8 mouse cellular contexts compared by ENCODE assay signal in the genomic region with DNA sequence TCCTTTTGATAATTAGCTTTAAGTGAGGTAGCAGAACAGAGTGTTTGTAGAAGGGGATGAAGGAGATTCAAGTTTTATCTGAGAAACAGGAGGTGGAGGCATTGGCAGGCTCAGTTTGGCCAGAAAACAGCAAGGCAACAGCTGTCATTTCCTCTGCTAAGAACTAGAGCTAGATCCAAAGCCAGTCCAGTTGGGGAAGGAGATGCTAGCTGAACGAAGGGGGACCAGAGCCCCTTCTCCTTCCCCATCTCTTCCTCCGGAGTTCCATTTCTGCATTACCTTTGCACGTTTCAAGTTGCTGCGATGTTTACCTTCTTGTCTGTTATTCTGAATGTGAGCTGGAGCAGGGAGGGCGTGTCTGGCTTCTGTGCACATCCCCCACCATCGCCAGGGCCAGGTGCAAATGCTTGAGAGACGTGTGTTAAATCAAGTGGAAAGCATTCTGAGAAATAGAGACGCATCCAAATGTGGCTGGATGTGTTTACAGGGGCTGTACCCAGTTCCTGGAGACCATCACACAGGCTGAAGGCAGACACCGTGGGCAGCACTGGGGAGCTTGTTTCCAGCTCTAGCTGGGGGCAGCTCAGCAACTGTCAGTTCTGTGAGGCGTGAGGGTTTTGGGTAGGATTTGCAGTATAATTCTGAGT.
DNase-seq lines count a peak whose midpoint lies in the region; ATAC-seq and TF ChIP-seq lines count a peak whose summit lies in the region.

No protein-coding gene starts in this region.

- DNase-seq in layer of hippocampus, adult 18-20 months (ENCODE audit: low spot score in 2 of 2) = peak; percentile 30 to 35
- no peak for DNase-seq in layer of hippocampus, postnatal 25 days (ENCODE audit: extremely low spot score in 1 of 2, low spot score in 1 of 2)
- peak; percentile 71 for DNase-seq in brain, embryonic 14.5 days (ENCODE audit: low read depth)
- peak; percentile 7 for DNase-seq in forelimb bud, embryonic 11.5 days (ENCODE audit: low read depth, low spot score)
- DNase-seq in urinary bladder, adult 18-20 months (ENCODE audit: low spot score in 2 of 2) = no peak
- DNase-seq in gastrocnemius, adult 8-10 months (ENCODE audit: low spot score in 2 of 2) = no peak

- WGBS in stomach, embryonic 16.5 days = 17% methylated on average over 10 of the region's 10 CpGs

- peak overlapping the region; percentile 35 for H3K9ac ChIP-seq in stomach, embryonic 16.5 days (ENCODE audit: low read length)

- 0 out of 2 replicates have a peak overlapping the region, but pooled peaks have one; percentile 8 for H3K4me2 ChIP-seq in stomach, embryonic 16.5 days (ENCODE audit: low read depth, low read length)

- H3K27ac ChIP-seq in stomach, embryonic 16.5 days (ENCODE audit: low read length) = no peak overlapping the region

- no peaks in the 10 kb centered on the region for H3K9me3 ChIP-seq in stomach, embryonic 16.5 days (replicated peaks; ENCODE audit: control insufficient read depth, low read length)

- H3K4me1 ChIP-seq in stomach, embryonic 16.5 days (ENCODE audit: control insufficient read depth, insufficient read depth, low read length) = 0 out of 2 replicates have a peak, but pooled peaks cover 5% of the 10 kb centered on the region

- no peak for ATAC-seq in stomach, embryonic 16.5 days (ENCODE audit: insufficient read depth, low FRiP score)
- no peak for ATAC-seq in megakaryocyte progenitor cell, adult 5-6 weeks (replicated peaks; ENCODE audit: poor library complexity)

- no peak for TF ChIP-seq POLR2A in brain, embryonic 14.5 days (IDR thresholded peaks at IDR 0.05; ENCODE audit: borderline replicate concordance, extremely low read depth, insufficient read depth, insufficient read length, poor library complexity, severe bottlenecking)

- no peak overlapping the region for H3K4me3 ChIP-seq in stomach, embryonic 16.5 days (replicated peaks; ENCODE audit: low read length)

- TF ChIP-seq CTCF in brain, embryonic 14.5 days (IDR thresholded peaks at IDR 0.05; ENCODE audit: borderline replicate concordance, extremely low read depth, insufficient read depth, insufficient read length) = no peak

- no peaks in the 10 kb centered on the region for H3K27me3 ChIP-seq in stomach, embryonic 16.5 days (ENCODE audit: control insufficient read depth, insufficient read depth, low read length)

- H3K36me3 ChIP-seq in stomach, embryonic 16.5 days (ENCODE audit: control insufficient read depth, insufficient read depth, low read length) = no peaks in the 10 kb centered on the region

Comparison
In these comparisons a context has a peak if more than half of its experiments do, and no peak if none do; other contexts are left out.
1. DNase-seq: peak in layer of hippocampus, adult 18-20 months (2 of 2), brain, embryonic 14.5 days (single experiment) and forelimb bud, embryonic 11.5 days (single experiment); none in layer of hippocampus, postnatal 25 days (0 of 2), urinary bladder, adult 18-20 months (0 of 2) and gastrocnemius, adult 8-10 months (0 of 2).